Mouse (Mus musculus) testis, adult 2 months (tissue): Measurements from ENCODE around the gene Tbx4.

Experiments used
- CTCF ChIP-seq: fragments of 200-500 bp; IDR thresholded peaks from 2 replicates; pipeline ENCODE4 v1.5.1; 2012; ENCODE audit warnings: low read depth, mild to moderate bottlenecking, inconsistent platforms, low read length, moderate library complexity; ENCODE audit not compliant: control insufficient read depth, insufficient read depth, insufficient replicate concordance
- POLR2A ChIP-seq: fragments of 200-500 bp; IDR thresholded peaks from 2 replicates; pipeline ENCODE4 v1.6.1; 2012; ENCODE audit warnings: low read depth, mild to moderate bottlenecking, inconsistent platforms, low read length, moderate library complexity; ENCODE audit not compliant: control insufficient read depth

GRCm38 (mm10) chr11:85891010-85891691, 4.9 kb downstream of the Tbx4 start:
- TF ChIP-seq POLR2A (no peak), CTCF (no peak)
